Mouse (Mus musculus): ENCODE data around the gene Atf1.
"Not testable (repeated sequence)": the region's sequence is repeated elsewhere in the genome, so short reads cannot be mapped to it uniquely, and the experiment has no call there.

Atf1 gene

GRCm38 (mm10) chr15:100218018-100218417 is 9.6 kb upstream of the Atf1 start:
- DNase-seq, result no peak

GRCm38 (mm10) chr15:100219396-100219795 is 8.2 kb upstream of the Atf1 start:
- DNase-seq, result peak; percentile 35

GRCm38 (mm10) chr15:100220916-100221315 is 6.7 kb upstream of the Atf1 start:
- DNase-seq, result no peak

- no peak for DNase-seq
Observed at GRCm38 (mm10) chr15:100225381-100225780, 2.2 kb upstream of the Atf1 start.

- no peak for DNase-seq
Observed at GRCm38 (mm10) chr15:100225891-100226290, 1.7 kb upstream of the Atf1 start.

- peak; percentile 32 for DNase-seq
Observed at GRCm38 (mm10) chr15:100227031-100227662, 472 bp upstream of the Atf1 start.

GRCm38 (mm10) chr15:100228535-100229336 is 1.1 kb downstream of the Atf1 start:
- DNase-seq, result no peak

- DNase-seq, result no peak
Observed at GRCm38 (mm10) chr15:100230655-100231054, 3.0 kb downstream of the Atf1 start.

GRCm38 (mm10) chr15:100231616-100232525 is 4.3 kb downstream of the Atf1 start:
- DNase-seq, result no peak

GRCm38 (mm10) chr15:100235208-100235965 is 7.8 kb downstream of the Atf1 start:
- DNase-seq, result no peak

- DNase-seq, result no peak
Observed at GRCm38 (mm10) chr15:100236952-100237351, 9.3 kb downstream of the Atf1 start.

GRCm38 (mm10) chr15:100241780-100242179 is 14.2 kb downstream of the Atf1 start:
- DNase-seq, result no peak

- no peak for DNase-seq
Observed at GRCm38 (mm10) chr15:100245951-100246350, 18.3 kb downstream of the Atf1 start.

- DNase-seq, result no peak
Observed at GRCm38 (mm10) chr15:100247296-100247695, 19.7 kb downstream of the Atf1 start.

GRCm38 (mm10) chr15:100248665-100249433 is 21.2 kb downstream of the Atf1 start:
- no peak for DNase-seq

GRCm38 (mm10) chr15:100251153-100251780 is 23.6 kb downstream of the Atf1 start:
- DNase-seq, result no peak

- DNase-seq, result no peak
Observed at GRCm38 (mm10) chr15:100256386-100256785, 28.8 kb downstream of the Atf1 start.

- no peak for DNase-seq
Observed at GRCm38 (mm10) chr15:100257305-100257704, 29.7 kb downstream of the Atf1 start.

GRCm38 (mm10) chr15:100258646-100259425 is 31.2 kb downstream of the Atf1 start:
- DNase-seq, result no peak

- DNase-seq, result not testable (repeated sequence)
Observed at GRCm38 (mm10) chr15:100260351-100260750, 32.7 kb downstream of the Atf1 start.

All from embryo, embryonic 11 days (tissue).